Mouse (Mus musculus) right cerebral cortex, postnatal 25 days (tissue): Measurements from ENCODE around the gene Med17.

ENCODE experiments used
- DNase-seq: peaks from one replicate; pipeline ENCODE4 v3.0.0; 2022

Med17 gene

DNA sequence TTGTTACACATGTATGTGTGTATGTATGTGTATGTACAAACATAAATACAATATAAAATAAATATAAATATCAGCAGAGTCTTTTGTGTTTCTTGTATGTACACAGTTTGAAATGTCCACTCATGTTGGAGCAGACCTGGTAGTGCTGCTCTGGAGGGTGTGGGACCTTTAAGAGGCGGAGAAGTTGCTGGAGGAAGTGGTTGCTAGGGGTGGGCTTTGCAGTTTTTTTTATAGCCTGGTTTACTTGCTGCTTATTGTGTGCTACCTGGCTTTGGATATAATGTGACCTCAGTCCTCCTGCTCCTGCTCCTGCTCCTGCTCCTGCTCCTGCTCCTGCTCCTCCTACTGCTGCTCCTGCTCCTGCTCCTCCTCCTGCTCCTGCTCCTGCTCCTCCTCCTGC lies 46.1 kb downstream of the Med17 start:
- no peak for DNase-seq

- no peak for DNase-seq
These were observed 47.3 kb downstream of the Med17 start for GRCm38 (mm10) chr9:15232445-15232844.

DNA sequence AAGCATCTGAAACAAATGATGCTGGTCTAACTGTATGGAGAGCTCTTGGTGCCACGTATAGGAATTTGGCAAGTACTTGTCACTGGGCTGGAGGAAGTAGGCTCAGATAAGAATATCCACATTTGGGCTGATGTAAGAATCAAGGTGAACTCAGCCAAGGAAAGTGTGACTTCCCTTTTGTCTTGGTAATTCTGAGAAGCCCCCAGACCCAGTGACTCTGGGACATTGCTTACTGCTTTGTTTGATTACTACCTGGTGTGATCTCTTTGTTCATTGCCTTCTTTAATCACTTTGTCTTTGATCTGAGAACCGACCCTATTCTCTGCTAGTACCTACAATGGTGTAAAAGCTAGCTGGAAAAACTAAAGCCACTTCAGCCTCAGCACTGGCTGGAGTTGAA lies 54.8 kb downstream of the Med17 start:
- DNase-seq = no peak

GRCm38 (mm10) chr9:15213695-15214094 lies 66.0 kb downstream of the Med17 start:
- DNase-seq = no peak

- no peak for DNase-seq
These were observed 67.9 kb downstream of the Med17 start for GRCm38 (mm10) chr9:15211876-15212275.
